Mouse (Mus musculus) brain, embryonic 14.5 days (tissue): ENCODE results near the gene Lbp.

ENCODE experiments used
- CTCF ChIP-seq: fragments of 200-500 bp; IDR thresholded peaks from 2 replicates; pipeline ENCODE4 v1.5.1; 2012; ENCODE audit warnings: inconsistent platforms, mild to moderate bottlenecking, moderate library complexity, borderline replicate concordance; ENCODE audit not compliant: insufficient read depth, insufficient read length; ENCODE audit errors: extremely low read depth
- POLR2A ChIP-seq: fragments of 200-500 bp; IDR thresholded peaks from 2 replicates; pipeline ENCODE4 v1.6.1; 2012; ENCODE audit warnings: mild to moderate bottlenecking, inconsistent platforms, borderline replicate concordance; ENCODE audit not compliant: poor library complexity, insufficient read depth, insufficient read length, severe bottlenecking; ENCODE audit errors: extremely low read depth

- TF ChIP-seq CTCF, result no peak
- TF ChIP-seq POLR2A, result no peak
Observed at GRCm38 (mm10) chr2:158368313-158368712, 62.0 kb downstream of the Lbp start.
